Mouse (Mus musculus): Measurements from ENCODE around the gene Mill1.
"Not testable (repeated sequence)": the region's sequence is repeated elsewhere in the genome, so short reads cannot be mapped to it uniquely, and the experiment has no call there.

Gene Mill1

DNA sequence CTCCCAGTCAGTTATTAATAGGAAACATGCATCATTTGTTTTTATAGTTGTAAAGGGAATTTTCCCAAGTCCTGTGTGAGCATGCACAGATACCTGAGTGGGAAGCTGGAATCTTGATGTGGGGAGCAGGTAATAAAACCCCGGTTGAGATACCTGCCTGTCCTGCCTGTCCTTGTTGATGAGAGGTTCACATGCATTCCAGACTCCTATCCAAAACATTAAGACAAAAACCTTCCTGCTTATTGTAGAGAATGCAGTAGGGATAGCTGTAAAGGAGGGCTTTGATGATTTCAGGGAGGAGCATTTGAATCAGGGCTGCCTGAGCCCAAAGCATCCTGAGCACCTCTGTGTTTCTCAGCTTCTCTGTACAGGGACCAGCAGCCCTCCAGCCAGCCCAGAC, at the start of gene Mill1:
Gene Mill1, plus strand, starts transcription at position 301 of the 400 bp plus-strand sequence.
- DNase-seq: peak; percentile 23

DNA sequence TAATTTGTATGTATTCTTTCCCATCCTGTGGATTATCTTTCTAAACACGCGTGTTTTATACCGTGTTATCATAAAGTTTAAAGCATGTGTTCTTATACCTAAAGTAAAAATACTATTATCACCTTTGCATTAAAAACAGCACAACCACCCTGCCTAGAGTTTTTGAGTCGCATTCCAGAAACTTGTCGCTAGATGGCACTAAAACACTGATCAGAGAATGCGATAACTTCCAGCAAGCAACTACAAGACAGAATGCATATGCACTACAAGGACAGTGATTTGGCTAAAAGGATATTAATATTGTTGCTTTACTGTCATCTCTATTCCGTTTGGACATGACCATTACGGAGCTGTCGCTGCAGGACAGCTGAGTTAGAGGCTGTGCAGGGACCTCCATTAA, 34.2 kb upstream of the Mill1 start:
- DNase-seq: no peak

DNA sequence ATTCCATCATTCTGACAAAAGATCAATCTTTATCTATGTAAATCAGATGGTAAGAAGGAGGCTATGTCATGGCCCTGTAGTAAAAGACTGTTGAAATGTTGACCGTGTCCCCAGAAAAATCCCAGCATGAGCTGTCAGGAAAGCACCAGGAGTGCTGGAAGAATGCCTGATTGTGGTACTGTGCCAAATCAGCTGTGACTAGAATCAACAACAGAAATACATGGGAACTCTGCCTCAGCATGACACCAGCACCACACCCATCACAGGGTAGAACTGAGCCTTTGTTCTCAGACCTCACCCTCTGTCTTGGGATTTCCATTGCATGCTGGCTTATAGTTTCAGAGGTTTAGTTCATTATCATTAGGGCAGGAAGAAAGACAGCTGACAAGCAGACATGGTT, 30.4 kb upstream of the Mill1 start:
- no peak for DNase-seq

DNA sequence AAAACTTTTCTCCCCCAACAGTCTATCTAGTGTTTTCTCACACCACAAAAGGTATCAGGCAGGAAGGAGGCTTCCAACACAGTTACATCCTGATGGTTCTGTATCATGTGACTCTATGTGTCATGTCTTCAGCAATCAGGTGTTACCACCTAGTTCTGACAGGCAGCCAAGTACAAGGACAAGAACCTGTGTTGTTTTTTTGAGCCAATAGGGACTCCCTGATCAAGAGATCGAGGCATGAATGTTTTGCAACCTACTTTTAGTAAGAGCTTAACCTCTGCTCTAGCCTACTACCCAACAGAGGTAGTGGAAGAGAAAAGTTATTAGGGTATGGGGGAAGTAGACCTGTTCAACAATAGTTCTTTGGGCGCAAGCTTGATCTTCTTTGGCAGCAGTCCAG, 6.6 kb upstream of the Mill1 start:
- DNase-seq: peak; percentile 12

DNA sequence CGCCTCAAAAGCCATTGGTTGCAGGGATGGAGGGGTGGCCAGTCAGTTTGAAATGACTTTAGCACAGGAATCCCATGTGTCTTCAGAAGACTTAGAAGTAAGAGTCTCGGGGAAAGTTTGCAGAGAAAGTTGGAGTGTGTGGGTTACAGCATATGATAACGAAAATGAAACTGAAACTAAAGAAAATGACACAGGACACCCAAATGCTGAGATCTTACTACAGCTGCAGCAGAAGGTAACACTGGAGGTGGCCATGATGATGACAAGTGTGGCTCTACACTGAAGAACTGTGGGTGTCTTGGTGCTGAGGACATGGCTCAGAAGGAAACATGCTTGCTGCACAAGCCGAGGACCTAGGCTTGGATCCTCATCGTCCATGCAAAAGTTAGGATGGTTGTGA, 3.9 kb upstream of the Mill1 start:
- DNase-seq: peak; percentile 53

DNA sequence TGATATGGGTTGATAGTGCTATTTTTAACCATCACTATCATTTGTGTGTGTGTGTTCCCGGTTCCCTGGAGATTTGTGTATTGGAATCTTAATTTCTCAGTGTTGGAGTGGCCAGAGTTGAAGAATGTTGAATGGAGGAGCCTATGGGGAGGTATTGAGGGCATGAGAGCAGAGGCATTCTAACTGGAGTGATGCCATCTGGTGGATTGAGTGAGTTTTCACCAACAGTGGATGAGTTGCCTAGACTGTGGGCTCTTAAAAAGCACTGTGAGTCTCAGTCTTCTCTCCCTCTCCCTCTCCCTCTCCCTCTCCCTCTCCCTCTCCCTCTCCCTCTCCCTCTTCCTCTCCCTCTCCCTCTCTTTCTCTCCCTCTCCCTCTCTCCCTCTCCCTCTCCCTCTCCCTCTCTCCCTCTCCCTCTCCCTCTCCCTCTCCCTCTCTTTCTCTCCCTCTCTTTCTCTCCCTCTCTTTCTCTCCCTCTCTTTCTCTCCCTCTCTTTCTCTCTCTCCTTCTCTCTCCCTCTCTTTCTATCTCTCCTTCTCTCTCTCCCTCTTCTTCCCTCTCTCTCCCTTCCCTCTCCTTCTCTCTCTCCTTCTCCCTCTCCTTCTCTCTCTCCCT, 1.1 kb upstream of the Mill1 start:
- not testable (repeated sequence) for DNase-seq

DNA sequence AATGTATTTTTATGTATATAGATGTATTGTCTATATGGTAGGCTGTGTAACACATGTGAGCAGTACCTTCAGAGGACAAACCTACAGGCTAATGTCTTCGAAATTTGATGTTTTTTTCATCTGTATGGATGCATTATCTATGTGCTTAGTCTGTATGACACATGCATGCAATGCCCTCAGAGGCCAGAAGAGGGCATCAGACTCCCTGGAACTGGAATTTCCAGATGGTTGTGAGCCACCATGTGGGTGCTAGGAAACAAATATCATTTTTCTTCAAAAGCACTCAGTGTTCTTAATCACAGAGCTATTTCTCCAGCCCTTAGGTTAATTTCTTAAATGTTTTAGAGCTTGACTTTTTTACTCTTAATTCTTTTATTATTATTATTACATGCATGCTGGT, 15.1 kb downstream of the Mill1 start:
- DNase-seq: no peak

DNA sequence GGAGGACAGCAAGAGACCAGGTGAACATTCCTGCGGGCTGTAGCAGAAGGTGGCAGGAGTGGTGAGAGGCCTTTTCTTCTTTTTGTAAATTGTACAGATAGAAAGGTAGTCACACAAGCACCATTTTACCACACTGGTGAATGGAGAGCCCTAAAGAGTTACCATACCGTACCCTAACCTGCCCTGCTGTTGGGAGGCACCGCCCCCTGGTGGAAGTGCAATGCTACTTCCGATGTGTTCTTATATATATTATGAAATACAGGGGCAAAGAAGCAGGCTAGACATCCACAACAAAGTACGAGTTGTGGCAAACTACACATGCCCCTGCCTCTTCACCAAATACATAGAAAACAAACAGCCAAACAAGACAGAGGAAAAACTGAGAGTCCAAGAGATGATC, 19.9 kb downstream of the Mill1 start:
- DNase-seq: no peak

Data from heart, adult 11 months (tissue).